8 mouse cellular contexts compared by ENCODE assay signal in the genomic region with DNA sequence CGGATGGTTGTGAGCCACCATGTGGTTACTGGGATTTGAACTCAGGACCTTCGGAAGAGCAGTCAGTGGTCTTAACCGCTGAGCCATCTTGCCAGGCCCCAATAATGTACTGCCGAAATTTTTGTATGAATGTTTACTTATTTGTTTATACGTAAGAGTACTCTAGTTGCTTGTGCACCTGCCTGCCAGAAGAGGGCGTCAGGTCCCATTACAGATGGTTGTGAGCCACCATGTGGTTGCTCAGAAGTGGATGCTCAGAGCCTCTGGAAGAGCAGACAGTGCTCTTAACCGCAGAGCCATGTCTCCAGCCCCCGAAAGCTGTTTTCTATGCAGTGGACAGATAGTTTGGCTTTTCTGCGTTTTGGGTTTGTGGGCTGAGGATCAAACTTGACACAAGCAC. TPM values are rescaled to one million over a fixed set of nuclear protein-coding genes. Genes with fewer than 3 reads are reported as not detected.
DNase-seq lines count a peak whose midpoint lies in the region; ATAC-seq lines count a peak whose summit lies in the region.

No protein-coding gene starts in this region.

- no peak overlapping the region for H3K9ac ChIP-seq in midbrain, embryonic 11.5 days (ENCODE audit: low read length)

- no peaks in the 10 kb centered on the region for H3K27me3 ChIP-seq in midbrain, embryonic 11.5 days (ENCODE audit: control insufficient read depth, insufficient read depth, low read length)
- no peaks in the 10 kb centered on the region for H3K27me3 ChIP-seq in heart, embryonic 10.5 days (ENCODE audit: insufficient read depth, poor library complexity, severe bottlenecking)

- 40% methylated on average over 9 of the region's 9 CpGs for WGBS in midbrain, embryonic 11.5 days
- WGBS in heart, embryonic 10.5 days, result 44% methylated on average over 9 of the region's 9 CpGs

- H3K9me3 ChIP-seq in midbrain, embryonic 11.5 days (ENCODE audit: control insufficient read depth, low read length), result no peaks in the 10 kb centered on the region
- H3K9me3 ChIP-seq in heart, embryonic 10.5 days, result no peaks in the 10 kb centered on the region

- no peak overlapping the region for H3K4me2 ChIP-seq in midbrain, embryonic 11.5 days

- H3K4me1 ChIP-seq in midbrain, embryonic 11.5 days (ENCODE audit: control insufficient read depth, insufficient read depth, low read length), result peaks cover 13% of the 10 kb centered on the region
- H3K4me1 ChIP-seq in heart, embryonic 10.5 days, result peaks cover 5% of the 10 kb centered on the region; the same call in 1 of the 2 replicates

- peak overlapping the region; percentile 85 for H3K27ac ChIP-seq in midbrain, embryonic 11.5 days (ENCODE audit: low read depth, low read length)
- H3K27ac ChIP-seq in heart, embryonic 10.5 days, result no peak overlapping the region

- DNase-seq in heart, postnatal 4 days, result peak; percentile 32
- DNase-seq in heart, adult 8-10 months (ENCODE audit: low spot score), result no peak
- DNase-seq in 3134 (ENCODE audit: extremely low read depth, insufficient read length, low spot score) (peak; percentile 18), ES-CJ7 (ENCODE audit: low read depth, low spot score) (peak; percentile 79)
- DNase-seq in midbrain, embryonic 11.5 days (ENCODE audit: low spot score, missing footprints), result no peak
- no peak for DNase-seq in heart, embryonic 10.5 days (ENCODE audit: low spot score)

- no peak overlapping the region for H3K4me3 ChIP-seq in midbrain, embryonic 11.5 days (ENCODE audit: low read depth, low read length)
- H3K4me3 ChIP-seq in heart, embryonic 10.5 days, result no peak overlapping the region

- peak; percentile 72; the same call in 1 of the 2 replicates for ATAC-seq in erythroblast, adult 5-6 weeks (replicated peaks; ENCODE audit: low FRiP score, poor library complexity, severe bottlenecking)
- ATAC-seq in midbrain, embryonic 11.5 days (ENCODE audit: low FRiP score), result no peak
- no peak for ATAC-seq in erythroid progenitor cell, adult 5-6 weeks (replicated peaks; ENCODE audit: low FRiP score, poor library complexity, severe bottlenecking)

- H3K36me3 ChIP-seq in midbrain, embryonic 11.5 days (ENCODE audit: control insufficient read depth, insufficient read depth, low read length), result peaks cover 3% of the 10 kb centered on the region; the same call in 1 of the 2 replicates
- H3K36me3 ChIP-seq in heart, embryonic 10.5 days, result peaks cover 22% of the 10 kb centered on the region

RNA-seq across cellular contexts. Expression of gene Fgfbp3, which starts 21.6 kb away (rescaled TPM):
- 1 to 10 TPM; 2.8 to 3.3 TPM for total RNA-seq in heart, postnatal 4 days (2021)
- 1 to 10 TPM; 1.9 to 2.7 (median 2.6) TPM for total RNA-seq in heart, adult 8-10 months (2022)
- 3.5 and 4.2 TPM in 2 replicates for total RNA-seq in erythroblast, adult 5-6 weeks (2015; ENCODE audit: low replicate concordance)
- 1.1 and 2.8 TPM in 2 replicates for total RNA-seq in erythroblast, adult 5-6 weeks (2017; ENCODE audit: low replicate concordance)
- polyA plus RNA-seq in midbrain, embryonic 11.5 days (2014; fragmentation: Nextera tagmentation; extraction: Ambion mirVana), result 41.8 and 45.9 TPM in 2 replicates
- total RNA-seq in erythroid progenitor cell, adult 5-6 weeks (2015; ENCODE audit: low replicate concordance), result not detected in 2 replicates
- 1.6 and 6.5 TPM in 2 replicates for total RNA-seq in erythroid progenitor cell, adult 5-6 weeks (2017; ENCODE audit: low replicate concordance)
- 4.7 and 5.0 TPM in 2 replicates for polyA plus RNA-seq in heart, embryonic 10.5 days (2016; fragmentation: Nextera tagmentation; extraction: Ambion mirVana)

RNA-seq across cellular contexts. Expression of gene Btaf1, which starts 28.1 kb away (rescaled TPM):
- total RNA-seq in heart, postnatal 4 days (2021), result 10 to 100 TPM; 16.3 TPM
- 10 to 100 TPM in 3 of 4 experiments, 1 to 10 TPM in 1; 9.2 to 13.0 (median 11.2) TPM for total RNA-seq in heart, adult 8-10 months (2022)
- total RNA-seq in erythroblast, adult 5-6 weeks (2015; ENCODE audit: low replicate concordance), result 43.6 and 57.3 TPM in 2 replicates
- total RNA-seq in erythroblast, adult 5-6 weeks (2017; ENCODE audit: low replicate concordance), result 117 and 148 TPM in 2 replicates
- 20.9 and 21.9 TPM in 2 replicates for polyA plus RNA-seq in midbrain, embryonic 11.5 days (2014; fragmentation: Nextera tagmentation; extraction: Ambion mirVana)
- total RNA-seq in erythroid progenitor cell, adult 5-6 weeks (2015; ENCODE audit: low replicate concordance), result 90.5 and 95.2 TPM in 2 replicates
- total RNA-seq in erythroid progenitor cell, adult 5-6 weeks (2017; ENCODE audit: low replicate concordance), result 178 and 227 TPM in 2 replicates
- 13.6 TPM in 2 replicates for polyA plus RNA-seq in heart, embryonic 10.5 days (2016; fragmentation: Nextera tagmentation; extraction: Ambion mirVana)

Comparison
In these comparisons a context has a peak if more than half of its experiments do, and no peak if none do; other contexts are left out.
1. DNase-seq: peak in heart, postnatal 4 days (single experiment), 3134 (single experiment) and ES-CJ7 (single experiment); none in heart, adult 8-10 months (single experiment), midbrain, embryonic 11.5 days (single experiment) and heart, embryonic 10.5 days (single experiment).